Mouse (Mus musculus) cerebellum, adult 2 months (tissue): ENCODE measurements around the gene Mixl1.

Source experiments
- CTCF ChIP-seq: fragments of 200-500 bp; IDR thresholded peaks from 2 replicates; pipeline ENCODE4 v1.5.1; 2011; ENCODE audit warnings: low read depth, mild to moderate bottlenecking, control low read depth, low read length, moderate library complexity, borderline replicate concordance; ENCODE audit not compliant: insufficient read depth
- POLR2A ChIP-seq: fragments of 200-500 bp; IDR thresholded peaks from 2 replicates; pipeline ENCODE4 v1.6.1; 2011; ENCODE audit warnings: low read length, control low read depth, borderline replicate concordance; ENCODE audit not compliant: insufficient read depth

DNA sequence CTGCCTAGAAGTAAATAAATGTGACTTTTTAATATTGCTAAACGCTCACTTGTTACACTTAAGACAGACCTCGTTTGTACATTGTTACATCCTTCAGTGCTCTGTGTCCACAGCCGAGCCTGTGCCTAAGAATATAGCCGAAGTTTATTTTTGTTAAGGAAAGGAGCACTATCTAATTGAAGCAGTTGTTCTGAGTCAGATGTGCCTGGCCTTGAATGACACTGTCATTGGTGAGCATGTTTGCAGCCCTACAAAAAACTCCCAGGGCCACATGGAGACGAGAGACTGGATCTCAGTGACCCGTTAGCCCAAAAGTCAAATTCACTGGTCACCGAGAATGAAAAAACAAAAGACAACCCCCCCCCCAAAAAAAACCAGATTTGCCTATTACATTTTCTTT lies 5.5 kb downstream of the Mixl1 start:
- no peak for TF ChIP-seq CTCF
- no peak for TF ChIP-seq POLR2A
